Mouse (Mus musculus) mesoderm, embryonic 11.5 days (tissue): ENCODE data around the gene Tmem235.

Source experiments
- DNase-seq: peaks from one replicate; pipeline ENCODE4 v3.0.0-alpha.2; 2012; ENCODE audit warnings: low read depth, low spot score

Gene Tmem235

DNA sequence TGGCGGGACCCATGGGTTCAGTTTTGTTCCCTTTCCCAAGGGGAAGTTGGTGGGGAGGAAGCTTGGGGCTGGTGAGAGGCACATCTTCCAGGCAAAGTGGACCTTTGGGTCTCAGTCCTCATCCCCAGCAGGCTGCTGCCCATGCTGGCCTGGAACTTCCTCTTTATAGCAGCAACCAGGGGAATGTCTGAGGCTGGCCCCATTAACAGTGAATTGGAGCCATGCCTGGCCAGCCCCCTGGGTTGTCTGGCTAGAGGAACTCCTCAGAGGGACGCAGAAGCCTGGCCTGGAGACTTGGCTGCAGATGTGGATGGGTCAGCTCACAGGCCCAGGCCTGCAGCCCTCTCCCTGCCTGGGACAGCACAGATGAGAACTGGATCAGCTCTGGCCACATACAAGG lies 4.3 kb downstream of the Tmem235 start:
- DNase-seq: no peak

DNA sequence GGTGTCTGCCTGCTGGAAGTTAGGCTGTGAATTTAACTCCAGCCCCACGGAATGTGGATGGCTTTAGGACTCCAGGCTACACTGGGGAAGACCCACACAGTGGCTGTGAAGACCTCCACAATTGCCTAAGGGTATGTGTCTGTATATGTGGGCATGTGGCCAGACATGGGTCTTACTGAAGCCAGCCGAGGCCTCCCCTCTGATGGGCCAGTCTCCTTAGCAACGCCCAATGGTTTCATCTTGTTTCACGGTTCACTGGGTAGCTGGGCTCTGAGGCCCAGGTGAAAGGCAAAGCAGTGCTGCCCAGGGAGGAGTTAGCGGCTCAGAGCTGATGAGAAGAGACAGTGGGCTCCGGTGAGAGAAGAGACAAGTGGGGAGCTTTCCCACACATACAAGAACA lies 5.4 kb downstream of the Tmem235 start:
- DNase-seq: no peak

DNA sequence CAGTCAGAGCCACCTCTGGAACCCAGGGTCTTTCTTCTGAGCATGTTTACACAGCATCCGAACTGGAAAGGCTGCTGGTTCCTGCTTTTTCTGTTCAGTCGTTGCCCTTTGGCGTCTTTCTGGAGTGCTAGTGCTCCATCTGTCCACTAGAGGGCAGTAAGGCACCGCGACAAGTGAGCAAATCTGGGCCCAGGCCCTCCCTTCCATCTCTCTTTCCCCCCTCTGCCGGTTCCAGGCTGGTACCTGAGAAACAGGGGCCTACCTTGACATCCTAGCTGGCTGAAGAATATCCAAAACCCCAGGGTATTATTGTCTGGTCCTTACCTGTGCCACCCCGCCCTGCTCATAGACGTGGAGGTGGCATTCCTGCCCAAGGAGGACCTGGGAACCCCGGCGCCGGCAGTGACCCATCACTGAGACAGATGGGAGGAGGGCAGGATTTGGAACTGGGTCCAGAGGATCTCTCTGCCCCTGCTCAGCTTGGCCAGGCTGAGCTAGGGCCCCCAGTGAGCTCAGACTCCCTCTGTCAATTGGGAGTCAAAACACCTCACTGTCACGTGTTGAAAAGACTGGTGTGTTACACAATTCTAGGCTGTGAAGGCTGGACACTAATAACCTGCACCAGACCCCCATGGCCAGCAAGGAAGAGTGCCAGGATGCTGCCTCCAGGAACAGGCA lies 10.3 kb downstream of the Tmem235 start:
- DNase-seq: peak; percentile 88

DNA sequence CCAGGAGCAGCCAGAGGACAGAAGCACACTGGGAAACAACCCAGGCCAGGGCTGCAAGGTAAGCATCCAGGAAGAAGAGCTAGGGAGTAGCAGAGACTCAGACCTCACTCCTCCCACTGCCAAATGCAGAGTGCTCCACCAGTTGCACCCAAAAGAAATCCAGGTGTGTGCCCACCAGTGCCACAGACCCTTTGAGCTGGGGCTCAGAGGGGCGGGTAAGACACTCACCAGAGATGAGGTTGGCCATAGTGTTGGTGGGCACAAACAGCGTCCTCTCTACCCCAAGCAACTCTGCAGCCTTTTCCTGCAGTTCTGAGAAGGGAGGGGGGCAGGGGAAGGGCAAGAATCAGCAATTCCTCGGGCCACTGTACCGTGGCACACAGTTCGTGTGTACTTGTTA lies 10.8 kb downstream of the Tmem235 start:
- no peak for DNase-seq

DNA sequence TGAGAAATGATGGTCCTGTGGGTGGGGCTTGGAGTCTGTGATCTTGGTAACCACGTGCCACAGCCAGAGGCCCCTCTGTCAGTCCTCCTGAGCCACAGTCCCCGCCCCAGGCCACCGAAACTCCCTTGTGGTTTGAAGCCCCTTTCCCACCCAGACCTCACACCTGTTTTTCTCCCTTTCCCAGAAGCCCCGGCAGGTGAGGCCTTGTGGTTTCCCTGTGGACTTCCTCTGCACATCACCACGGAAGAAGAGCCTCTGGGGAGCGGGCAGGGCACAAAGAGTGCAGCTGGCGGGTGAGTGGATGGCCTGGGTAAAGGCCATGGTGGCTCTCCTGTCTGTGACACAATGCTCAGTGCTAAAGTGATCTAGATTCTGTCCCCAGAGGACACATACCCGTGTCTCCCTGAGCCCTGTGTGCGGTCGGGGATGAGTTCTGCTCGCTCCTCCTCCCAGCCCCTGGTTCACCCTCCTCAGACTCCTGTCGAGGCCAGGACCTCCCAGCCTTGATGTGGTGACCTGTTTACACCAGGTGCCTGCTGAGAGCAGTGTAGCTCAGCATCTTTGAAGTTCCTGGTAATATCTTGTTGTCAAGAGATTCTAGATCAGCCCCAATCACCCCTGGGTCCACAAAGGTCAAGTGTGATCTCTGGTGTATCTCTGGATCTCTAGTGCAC lies 11.5 kb downstream of the Tmem235 start:
- no peak for DNase-seq

DNA sequence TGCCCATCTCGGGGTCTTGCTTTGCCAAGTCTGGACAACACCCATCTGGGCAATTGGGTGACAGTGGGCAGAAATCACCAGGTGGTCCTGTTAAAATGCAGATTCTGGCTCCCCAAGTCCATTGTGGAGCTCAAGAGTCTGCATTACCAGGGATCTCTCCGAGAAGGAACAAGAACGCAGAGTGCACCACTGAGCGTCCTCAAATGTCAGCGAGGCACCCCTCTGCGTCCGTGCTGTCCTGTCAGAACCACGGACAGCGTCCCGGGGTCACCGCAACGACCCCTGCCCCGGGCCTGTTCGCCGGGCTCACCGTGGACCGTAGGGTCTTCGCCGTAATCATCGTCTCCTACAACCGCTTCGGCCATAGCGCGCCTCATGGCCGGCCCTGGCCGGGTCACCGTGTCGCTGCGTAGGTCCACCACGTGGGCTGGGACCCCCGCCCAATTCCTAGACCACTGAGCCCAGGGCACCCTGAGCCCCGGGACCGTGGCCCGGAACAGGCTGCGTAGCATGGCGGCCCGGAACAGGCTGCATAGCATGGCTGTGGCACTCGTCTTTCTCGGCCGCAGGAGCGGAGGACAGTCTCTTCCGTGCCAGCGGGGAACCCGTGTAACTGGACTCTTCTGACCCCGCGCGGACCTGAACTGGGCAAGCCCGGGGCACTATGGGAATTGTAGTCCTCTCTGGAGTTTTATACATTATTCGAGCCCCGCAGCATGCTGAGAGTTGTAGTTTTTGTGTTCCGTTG lies 12.5 kb downstream of the Tmem235 start, which contains the start of gene Tha1:
Gene Tha1 (minus strand): TSS at position 621 of the 748 bp plus-strand sequence.
- peak; percentile 84 for DNase-seq

DNA sequence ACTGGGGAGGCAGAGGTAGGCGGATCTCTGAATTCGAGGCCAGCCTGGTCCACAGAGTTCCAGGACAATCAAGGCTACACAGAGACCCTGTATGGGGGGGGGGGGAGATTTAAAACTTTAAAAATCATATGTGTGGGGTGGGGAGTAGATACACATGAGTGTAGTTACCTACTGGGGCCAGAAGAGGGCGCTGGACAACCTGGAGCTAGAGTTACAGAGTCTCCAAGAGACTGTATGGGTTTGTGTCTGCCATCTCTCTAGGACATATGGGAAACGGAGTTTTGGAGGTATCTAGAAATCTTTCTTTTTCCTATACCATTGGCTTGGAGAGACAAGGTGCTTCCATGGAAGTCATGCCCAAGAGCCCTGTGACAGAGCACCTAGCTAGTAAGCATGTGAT lies 13.9 kb downstream of the Tmem235 start:
- DNase-seq: no peak

DNA sequence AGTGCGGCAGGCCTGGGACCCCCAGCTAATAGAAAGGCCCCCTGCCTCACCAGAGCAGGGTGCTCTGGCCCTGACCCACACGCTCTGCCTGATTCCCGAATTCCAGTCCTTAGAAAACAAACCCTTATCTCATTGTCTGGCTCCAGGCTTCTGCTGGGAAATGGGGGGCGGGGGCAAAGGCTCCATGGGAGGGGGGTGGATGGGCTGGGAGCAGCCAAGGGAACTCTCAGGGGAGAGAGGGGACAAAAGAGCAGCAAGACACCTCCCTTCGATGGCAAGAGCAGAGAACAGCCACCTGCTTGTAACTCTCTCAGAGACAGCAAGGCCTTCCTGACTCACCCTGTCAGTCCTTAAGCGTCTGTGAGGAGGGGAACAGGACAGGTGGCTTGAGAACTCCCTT lies 15.1 kb downstream of the Tmem235 start:
- DNase-seq: no peak

DNA sequence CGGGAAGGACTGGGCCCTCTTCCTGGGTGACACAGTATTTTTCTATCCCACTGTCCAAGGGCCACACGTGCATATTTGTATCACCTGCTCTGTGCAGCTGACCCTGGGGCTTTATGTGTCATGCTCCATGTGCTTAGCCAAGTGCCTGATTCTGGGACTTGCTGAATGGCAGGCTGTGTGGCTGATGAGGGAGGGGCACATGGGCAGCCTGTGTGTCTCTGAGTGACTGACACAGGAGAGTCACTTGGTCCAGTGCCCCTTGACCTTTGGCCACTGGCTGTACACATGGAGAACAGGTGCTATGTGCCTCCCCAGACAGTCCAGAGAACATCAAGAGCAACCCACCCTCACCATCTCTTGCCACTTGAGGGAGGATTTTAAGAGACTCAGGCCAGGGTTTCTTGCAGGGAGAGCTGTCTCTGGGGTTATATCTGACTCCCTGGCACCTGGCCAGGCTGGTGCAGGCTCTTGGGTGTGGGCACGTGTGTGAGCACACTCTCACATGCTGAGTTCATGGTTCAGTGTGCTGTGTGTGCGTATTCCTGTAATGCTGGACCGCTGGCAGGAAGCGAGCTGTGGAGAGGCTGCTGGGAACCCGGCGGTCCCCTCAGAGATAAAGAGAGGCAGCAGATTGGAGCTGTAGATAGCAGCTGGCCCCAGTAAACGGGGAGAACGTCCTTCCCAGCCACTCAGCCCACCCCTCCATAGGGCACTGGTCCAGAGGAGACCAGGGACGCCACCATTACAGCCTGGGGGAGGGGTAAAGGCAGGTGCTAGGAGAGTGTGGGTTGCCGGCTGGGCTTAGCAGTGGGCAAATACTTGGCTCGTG lies 17.6 kb downstream of the Tmem235 start:
- no peak for DNase-seq

DNA sequence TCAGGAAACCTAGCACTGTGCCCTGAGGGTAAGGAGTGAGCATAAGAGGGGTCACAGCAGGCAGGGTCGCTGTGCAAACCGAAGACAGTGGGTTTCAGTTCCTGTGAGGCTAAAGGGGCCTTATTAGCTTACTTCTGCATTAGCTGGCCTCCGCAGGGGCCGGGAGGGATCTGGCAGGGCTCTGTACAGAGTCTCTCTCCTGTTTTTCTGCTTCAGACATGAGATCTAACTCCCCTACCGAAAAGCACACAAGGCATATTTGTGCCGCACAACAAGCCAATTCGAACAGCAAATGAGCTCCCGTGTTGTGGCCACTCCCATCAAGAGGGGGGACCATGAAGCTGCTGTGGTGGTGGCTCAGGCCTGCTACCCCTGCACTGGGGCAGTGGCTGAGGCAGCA lies 18.3 kb downstream of the Tmem235 start:
- no peak for DNase-seq

DNA sequence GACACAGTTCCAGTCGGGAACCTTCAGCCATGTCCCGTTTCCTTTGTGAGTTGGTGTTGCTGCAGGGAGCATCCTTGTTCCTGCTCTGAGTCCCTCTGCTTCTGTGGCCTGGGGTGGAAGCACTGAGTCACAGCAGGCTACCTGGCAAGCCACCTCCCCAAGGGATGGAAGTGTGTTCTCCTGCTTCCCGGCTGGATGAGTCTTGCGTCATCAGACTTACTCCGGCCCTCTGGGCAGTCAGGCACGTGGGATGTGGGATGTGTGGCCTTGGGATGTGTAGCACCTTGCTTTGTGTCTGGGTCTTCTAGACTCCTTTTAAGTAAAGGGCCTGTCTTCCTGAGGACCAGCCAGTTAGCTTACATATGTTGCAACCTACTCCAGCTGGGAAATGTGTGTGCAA lies 19.1 kb downstream of the Tmem235 start:
- DNase-seq: no peak

DNA sequence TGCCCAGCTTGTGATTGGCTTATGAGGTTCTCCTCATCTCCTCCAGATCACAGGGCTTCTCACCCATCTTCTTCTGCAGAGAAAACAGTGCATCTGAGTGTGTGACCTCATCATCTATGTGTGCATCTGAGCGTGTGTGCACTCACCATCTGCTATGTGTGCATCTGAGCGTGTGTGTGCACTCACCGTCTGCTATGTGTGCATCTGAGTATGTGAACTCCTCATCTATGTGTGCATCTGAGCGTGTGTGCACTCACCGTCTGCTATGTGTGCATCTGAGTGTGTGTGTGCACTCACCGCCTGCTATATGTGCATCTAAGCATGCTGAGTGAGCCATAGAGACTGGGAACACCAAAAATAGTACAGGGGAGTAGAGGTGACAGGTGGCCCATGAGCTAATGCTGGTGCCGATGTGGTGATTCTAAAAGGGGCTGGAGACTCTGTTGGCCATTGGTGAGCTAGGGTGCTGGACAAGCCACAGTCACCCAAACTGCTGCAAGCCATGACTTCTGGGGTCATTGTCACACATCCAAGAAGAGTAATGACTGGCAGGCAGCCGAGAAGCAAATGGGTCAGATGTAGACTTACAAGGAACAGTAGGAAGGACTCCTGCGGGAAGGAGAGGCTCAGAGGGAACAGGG lies 19.9 kb downstream of the Tmem235 start:
- DNase-seq: no peak

DNA sequence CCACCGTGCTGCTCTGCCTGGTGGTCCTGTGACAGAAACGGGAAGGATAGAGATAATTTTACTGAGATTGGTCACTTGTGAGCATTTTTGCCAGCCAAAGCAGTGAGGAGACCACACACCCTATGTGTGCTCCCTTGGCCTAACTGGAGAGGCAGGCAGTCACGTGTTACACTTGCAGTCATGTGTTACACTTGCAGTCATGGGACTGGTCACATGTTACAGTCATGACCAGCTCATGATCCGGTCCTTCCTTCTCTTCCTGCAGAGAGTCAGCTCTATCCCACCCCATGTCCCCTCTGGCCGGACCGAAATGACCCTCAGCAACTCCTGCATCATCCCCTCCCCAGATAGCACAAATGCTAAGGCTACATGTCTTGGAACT lies 20.4 kb downstream of the Tmem235 start:
- DNase-seq: no peak

DNA sequence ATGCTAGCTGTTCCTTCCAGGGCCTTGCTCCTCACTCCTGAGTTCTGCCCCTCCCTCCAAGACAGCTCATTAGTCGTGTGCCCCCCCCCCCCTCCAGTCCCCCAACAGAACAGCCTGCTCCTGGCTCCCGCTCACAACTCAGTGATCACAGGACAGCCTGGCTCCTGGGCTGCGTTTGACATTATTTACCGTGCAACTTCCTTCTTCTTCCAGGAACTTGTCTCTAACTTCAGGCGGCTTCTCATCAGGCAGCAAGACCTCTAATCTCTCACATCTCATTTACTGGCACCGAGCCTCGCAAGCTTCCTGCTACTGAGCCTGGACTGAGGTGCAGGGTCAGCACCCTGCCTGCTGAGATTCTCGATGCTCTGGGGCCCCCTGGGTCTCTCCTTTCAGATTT lies 21.2 kb downstream of the Tmem235 start:
- DNase-seq: no peak

DNA sequence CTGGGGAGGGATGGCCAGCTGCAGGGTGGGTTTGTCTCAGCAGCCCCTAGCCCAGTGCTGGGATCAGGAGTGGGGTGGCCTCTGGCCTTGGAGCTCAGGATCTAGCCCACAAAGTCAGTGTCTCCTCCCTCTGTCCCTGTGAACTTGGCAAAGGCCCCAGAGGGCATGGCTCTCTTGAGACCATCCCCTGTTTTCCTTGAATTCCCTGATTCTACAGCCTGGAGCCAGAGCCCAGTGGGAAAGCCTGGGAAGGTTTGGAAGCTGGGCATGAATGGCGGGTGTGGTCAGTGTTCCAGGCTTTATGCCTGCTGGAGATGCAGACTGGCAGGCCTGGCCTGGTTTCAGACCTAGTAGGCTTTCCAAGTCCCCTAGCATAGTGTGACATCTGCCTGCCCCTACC lies 21.7 kb downstream of the Tmem235 start:
- no peak for DNase-seq

DNA sequence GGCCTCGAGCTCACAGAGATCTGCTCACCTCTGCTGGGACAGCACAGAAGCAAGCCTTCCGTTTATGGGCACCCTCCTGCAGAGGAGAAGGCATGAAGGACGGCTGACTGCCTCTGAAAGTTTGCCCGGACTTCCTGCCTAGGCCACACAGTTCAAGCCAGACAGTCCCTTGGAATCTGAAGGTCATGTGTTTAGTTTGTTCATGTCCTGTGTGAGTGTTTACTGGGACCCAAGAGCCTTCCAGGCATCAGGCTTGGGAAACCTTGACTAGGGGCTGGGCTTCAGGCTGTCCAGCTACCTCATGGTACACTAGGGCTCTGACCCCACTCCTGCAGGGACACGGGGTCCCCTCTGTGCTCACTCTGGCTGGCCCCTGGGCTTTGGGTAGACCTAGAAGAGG lies 25.4 kb downstream of the Tmem235 start:
- no peak for DNase-seq

DNA sequence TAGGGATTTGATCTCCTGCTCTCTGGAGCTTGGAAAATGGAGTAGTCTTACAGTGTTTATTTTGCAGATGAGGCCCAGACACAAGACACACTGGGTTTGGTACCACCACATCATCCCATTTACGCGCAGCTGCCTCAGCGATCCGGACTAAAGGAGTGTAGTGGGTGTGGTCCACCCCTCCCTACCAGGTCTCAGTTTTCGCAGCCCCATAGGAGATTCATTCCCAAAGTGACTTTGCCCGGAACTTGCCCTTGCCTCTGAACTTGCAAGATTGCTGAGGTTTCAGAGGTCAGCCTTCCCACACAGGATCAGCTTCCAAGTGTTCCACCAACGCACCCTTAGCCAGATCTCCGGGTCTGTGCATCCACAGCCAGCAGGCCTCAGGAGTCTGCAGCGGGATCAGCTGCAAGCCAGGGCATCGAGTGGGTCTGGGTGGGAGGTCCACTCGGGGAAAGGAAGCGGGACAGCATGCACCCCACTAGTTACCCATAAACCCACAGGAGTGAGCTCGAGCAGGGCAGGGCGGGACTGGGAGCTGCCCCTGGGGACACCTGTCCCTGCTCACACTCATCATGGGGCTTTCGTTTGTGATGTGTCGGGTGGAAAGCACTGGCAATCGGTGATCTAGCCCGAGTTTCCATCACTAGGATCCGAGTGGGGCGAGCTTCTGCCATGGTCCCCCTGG lies 27.8 kb downstream of the Tmem235 start:
- DNase-seq: no peak

DNA sequence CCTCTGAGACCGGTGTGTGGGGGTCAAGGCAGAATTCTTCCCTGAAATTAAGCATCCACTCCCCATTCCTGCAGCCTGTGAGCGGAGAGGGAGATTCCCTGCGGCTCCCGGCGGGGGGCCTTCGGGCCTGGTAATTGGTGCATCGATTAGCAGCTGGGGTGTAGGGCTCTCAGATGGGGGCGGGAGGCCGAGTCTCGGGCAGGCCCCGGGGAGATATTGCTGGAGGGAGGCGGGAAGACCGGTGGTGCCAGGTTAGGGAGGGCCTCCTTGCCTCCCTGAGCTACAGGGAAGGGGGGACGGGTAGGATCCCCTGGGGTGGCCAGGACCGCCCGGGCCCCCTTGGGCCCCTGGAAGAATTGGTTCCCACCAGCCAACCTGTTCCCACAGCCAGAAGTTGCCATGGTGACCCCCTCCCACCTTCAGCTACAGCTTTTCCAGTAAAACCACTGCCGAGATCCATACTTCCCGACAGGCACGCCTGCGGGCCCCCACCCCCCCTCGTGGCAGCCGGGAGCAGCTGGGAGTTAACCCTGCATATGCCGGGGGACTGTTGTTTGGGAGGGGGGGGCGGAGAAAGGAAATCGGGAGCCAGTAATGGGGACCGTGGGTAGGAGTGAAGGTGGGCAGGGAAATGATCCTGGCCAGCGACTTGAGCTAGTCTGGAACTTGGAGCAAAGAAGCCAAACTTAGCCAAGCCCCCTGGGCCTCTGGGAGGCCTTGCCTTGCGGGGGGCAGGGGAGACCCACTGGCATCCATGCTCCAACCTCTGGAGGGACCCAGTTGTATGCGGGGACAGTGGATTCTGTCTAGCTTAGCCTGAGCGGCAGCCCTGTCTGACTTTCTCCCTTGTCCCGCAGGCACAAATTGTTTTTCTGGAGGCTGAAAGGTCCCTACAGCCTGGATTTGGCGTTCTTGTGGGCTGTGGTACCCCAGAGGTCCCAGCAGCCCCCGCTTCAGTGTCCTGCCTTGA lies 28.6 kb downstream of the Tmem235 start:
- no peak for DNase-seq

DNA sequence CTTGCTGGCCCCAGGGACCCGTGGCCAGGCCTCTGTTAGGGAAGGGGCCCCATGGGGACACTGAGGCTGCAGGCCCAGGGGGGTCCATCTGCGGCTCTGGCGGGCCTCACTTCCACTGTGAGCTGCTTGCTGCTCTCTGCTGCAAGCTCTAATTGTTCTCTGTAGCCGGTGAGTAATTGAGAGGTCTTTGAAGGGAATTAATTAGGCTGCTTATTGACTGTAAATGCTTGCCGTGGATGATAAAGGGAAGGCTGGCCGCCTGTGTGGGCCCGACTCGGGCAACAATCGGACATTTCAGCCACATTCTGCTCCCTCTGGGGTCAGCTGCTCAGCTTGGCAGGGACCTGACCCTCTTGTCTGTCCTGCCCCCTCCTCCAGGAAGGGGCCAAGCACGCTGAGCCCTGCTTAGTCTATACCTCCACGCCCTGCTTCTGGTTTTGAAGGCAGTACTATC lies 29.4 kb downstream of the Tmem235 start:
- DNase-seq: no peak
